Mouse (Mus musculus): ENCODE data around the gene Taar1. TPM values are rescaled to one million over a fixed set of nuclear protein-coding genes. Genes with fewer than 3 reads are reported as not detected.

The Taar1 gene
- not detected in 2 replicates for polyA plus RNA-seq (2012; rRNA removed)

DNA sequence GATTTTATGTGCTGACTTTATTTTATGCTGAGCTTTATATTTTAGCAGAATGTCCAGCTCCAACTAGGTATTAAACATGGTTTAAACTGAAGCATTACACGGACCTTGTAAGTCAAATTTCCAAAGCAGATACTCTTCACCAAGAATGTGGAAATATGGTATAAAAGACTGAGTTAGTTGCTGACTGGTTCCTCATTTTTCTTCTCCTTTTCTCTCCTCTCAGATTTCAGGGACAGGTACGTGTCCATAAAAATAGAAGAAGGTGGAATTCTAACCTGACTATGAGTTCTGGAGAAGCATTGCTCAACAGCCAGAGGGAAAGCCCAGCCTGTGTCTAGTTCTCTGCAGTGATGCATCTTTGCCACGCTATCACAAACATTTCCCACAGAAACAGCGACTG, at the start of gene Taar1:
TSS of gene Taar1 (plus strand) at position 301 of the 400 bp plus-strand sequence.
- Histone ChIP-seq H3K4me1 (ENCODE audit: control insufficient read depth, insufficient read depth, low read length) (no peaks in the 10 kb centered on the region), H3K4me3 (replicated peaks; ENCODE audit: extremely low read depth, low read depth, low read length) (no peak within 1 kb of the TSS)
- no peak for TF ChIP-seq POLR2A (IDR thresholded peaks at IDR 0.05; ENCODE audit: borderline replicate concordance, extremely low read depth, low read depth, low read length)
- no peak for TF ChIP-seq CTCF (IDR thresholded peaks at IDR 0.05; ENCODE audit: insufficient read depth, low read length)
- WGBS, result 82% methylated on average over 4 of the region's 4 CpGs
- DNase-seq, result no peak

DNA sequence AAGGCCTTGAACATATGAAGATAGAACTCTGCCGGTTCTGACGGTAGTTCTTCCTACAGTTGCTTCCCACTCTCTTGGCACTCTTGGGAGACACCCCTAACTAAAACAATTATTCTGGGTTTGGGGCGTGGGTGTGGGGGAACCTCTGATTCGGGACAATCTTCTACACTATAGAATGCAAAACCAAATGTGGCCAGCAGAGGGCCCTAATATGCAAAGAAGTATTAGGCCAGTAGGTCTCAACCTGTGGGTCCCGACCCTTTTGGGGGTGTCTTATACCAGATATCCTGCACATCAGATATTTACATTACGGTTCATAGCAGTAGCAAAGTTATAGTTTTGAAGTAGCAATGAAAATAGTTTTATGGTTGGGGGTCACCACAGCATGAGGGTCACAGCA, 39.5 kb upstream of the Taar1 start:
- TF ChIP-seq POLR2A (IDR thresholded peaks at IDR 0.05; ENCODE audit: borderline replicate concordance, extremely low read depth, low read depth, low read length) (no peak), CTCF (IDR thresholded peaks at IDR 0.05; ENCODE audit: insufficient read depth, low read length) (no peak)
- WGBS, result 81% methylated on average over 6 of the region's 6 CpGs
- H3K4me3 ChIP-seq (replicated peaks; ENCODE audit: extremely low read depth, low read depth, low read length), result no peak overlapping the region
- DNase-seq, result peak; percentile 21
- H3K4me1 ChIP-seq (ENCODE audit: control insufficient read depth, insufficient read depth, low read length), result no peaks in the 10 kb centered on the region

DNA sequence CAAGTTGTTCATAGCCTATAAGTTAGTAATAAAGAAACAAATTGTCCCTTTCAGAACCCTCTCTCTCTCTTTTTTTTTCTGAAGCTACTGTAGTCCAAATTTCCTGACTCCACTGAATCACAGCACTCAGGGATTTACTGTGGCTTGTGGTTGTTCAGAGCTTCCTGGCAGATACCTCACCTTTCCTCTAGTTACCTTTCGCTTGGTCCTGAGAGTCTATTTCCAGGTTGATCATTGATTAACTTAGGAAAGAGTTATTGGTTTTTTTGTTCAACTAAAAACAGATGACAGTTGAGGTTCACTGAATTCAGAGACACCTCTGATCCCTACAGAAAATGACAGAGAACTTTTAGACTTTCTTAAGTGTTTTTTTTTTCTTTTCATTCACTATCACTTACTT, 35.2 kb upstream of the Taar1 start:
- TF ChIP-seq CTCF (IDR thresholded peaks at IDR 0.05; ENCODE audit: insufficient read depth, low read length) (no peak), POLR2A (IDR thresholded peaks at IDR 0.05; ENCODE audit: borderline replicate concordance, extremely low read depth, low read depth, low read length) (no peak)

DNA sequence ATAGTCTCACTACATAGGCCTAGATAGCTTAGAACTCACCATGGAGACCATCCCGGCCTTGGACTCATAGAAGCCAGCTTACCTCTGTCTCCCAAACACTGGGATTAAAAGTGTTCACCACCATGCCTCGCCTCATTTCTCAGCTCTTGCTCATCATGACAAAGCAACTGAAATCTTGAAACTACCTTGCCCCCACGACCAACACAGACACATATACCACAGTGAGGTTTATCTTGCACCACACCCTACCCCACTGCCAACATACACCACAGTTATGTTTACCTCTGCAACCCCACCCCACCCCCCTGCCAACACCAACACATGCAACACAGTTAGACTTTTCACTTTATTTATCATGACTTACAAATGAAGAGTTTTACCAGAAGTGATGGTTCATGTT, 34.1 kb upstream of the Taar1 start:
- WGBS, result 71% methylated on average over 3 of the region's 3 CpGs
- no peak for DNase-seq
- H3K4me3 ChIP-seq (replicated peaks; ENCODE audit: extremely low read depth, low read depth, low read length), result no peak overlapping the region
- no peaks in the 10 kb centered on the region for H3K4me1 ChIP-seq (ENCODE audit: control insufficient read depth, insufficient read depth, low read length)
- TF ChIP-seq POLR2A (IDR thresholded peaks at IDR 0.05; ENCODE audit: borderline replicate concordance, extremely low read depth, low read depth, low read length) (no peak), CTCF (IDR thresholded peaks at IDR 0.05; ENCODE audit: insufficient read depth, low read length) (no peak)

More for the DNA sequence above, 35.2 kb upstream of the Taar1 start:
- H3K4me3 ChIP-seq (replicated peaks; ENCODE audit: extremely low read depth, low read depth, low read length), result no peak overlapping the region
- WGBS, result 93% methylated on average over 1 of the region's 1 CpGs
- DNase-seq, result no peak
- no peaks in the 10 kb centered on the region for H3K4me1 ChIP-seq (ENCODE audit: control insufficient read depth, insufficient read depth, low read length)

DNA sequence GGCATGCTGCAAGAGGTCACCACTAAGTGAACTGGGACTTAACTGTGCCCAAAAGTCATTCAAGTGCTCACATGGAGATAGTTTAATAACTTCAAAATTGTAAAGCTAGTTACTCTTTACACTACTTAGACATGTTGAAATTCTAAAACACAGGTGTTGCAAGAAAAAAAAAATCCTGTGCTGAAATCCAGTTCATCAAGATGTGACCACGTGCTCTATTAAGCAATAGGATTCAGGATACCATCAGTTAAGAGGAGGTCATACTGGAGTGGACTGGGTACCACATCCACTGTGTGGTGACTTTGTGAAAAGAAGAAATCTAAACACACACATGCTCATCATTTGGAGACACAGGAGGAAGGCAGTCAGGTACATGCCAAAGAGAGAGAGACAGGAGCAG, 27.2 kb upstream of the Taar1 start:
- H3K4me1 ChIP-seq (ENCODE audit: control insufficient read depth, insufficient read depth, low read length), result no peaks in the 10 kb centered on the region
- 74% methylated on average over 1 of the region's 1 CpGs for WGBS
- H3K4me3 ChIP-seq (replicated peaks; ENCODE audit: extremely low read depth, low read depth, low read length), result no peak overlapping the region
- DNase-seq, result no peak
- no peak for TF ChIP-seq POLR2A (IDR thresholded peaks at IDR 0.05; ENCODE audit: borderline replicate concordance, extremely low read depth, low read depth, low read length)
- TF ChIP-seq CTCF (IDR thresholded peaks at IDR 0.05; ENCODE audit: insufficient read depth, low read length), result no peak

DNA sequence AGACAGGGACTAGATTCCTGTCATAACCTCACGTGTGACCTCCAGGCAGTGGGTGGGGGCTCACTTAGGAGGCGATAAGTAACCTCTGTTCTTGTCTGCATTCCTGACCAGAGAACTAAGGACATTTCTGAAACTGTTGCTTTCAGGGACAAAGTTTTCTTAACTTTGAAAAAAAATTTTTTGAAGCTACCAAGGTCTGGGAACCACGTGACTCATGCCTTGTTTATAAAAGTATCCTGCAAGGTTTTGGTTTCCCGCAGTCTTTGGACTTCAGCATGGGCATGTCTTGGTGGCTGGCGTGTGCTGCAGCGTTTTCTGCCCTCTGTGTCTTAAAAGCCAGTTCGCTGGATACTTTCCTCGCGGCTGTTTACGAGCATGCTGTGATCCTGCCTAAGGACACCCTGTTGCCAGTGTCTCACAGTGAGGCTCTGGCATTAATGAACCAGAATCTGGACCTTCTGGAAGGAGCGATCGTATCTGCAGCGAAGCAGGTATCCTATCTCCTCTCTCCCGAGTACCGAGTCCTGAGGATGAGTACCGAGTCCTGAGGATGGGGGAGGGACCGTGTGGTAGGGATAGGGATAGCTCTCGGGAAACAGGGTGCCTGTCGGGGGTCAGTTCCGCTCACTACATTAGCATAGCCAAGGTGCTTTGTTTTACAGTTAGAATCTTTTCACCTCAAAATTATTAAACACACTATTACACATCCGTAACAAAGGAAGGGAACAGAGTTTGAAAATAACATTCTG, 25.4 kb upstream of the Taar1 start, which contains the start of gene Vnn1:
TSS of gene Vnn1 (plus strand) at position 88 of the 749 bp plus-strand sequence.
- Histone ChIP-seq H3K4me1 (ENCODE audit: control insufficient read depth, insufficient read depth, low read length) (no peaks in the 10 kb centered on the region), H3K4me3 (replicated peaks; ENCODE audit: extremely low read depth, low read depth, low read length) (peak within 1 kb of the TSS; percentile 52)
- TF ChIP-seq CTCF (IDR thresholded peaks at IDR 0.05; ENCODE audit: insufficient read depth, low read length), result no peak
- TF ChIP-seq POLR2A (IDR thresholded peaks at IDR 0.05; ENCODE audit: borderline replicate concordance, extremely low read depth, low read depth, low read length), result no peak
- DNase-seq, result peak; percentile 20
- WGBS, result 22% methylated on average over 21 of the region's 21 CpGs

DNA sequence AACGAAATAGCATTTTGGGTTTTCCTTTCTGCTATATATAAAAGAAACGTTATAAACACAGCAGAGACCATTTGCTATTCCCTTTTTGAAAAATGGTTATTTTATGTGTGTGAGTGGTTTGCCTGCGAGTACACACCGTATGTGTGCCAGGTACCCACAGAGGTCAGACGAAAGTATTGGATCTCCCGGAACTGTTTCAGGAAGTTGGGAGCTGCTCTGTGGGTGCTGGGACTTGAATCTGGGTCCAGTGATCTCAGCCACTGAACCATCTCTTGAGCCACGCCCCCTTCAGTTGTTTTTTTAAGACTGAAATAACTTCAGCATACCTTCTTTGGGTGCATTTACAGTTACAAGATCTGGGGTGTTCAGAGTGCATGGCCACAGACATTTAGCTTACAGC, 24.8 kb upstream of the Taar1 start:
- 52% methylated on average over 7 of the region's 7 CpGs for WGBS
- Histone ChIP-seq H3K4me1 (ENCODE audit: control insufficient read depth, insufficient read depth, low read length) (no peaks in the 10 kb centered on the region), H3K4me3 (replicated peaks; ENCODE audit: extremely low read depth, low read depth, low read length) (no peak overlapping the region)
- DNase-seq, result no peak
- TF ChIP-seq POLR2A (IDR thresholded peaks at IDR 0.05; ENCODE audit: borderline replicate concordance, extremely low read depth, low read depth, low read length) (no peak), CTCF (IDR thresholded peaks at IDR 0.05; ENCODE audit: insufficient read depth, low read length) (no peak)

DNA sequence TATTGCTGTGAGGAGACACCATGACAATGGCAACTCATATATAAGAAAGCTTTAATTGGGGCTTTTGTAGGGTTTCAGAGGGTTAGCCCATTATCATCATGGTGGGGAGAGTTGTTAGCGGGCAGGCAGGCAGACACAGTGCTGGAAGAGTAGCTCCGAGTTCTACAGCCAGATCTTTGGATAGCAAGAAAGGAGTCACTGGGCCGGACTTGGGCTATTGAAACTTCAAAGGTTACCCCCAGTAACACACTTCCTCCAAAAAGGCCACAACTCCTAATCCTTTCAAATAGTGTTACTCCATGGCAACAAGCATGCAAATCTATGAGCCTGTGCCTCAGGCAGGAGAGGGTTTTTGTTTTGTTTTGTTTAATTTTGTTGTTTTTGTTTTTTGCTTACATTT, 19.0 kb upstream of the Taar1 start:
- WGBS, result 84% methylated on average over 3 of the region's 3 CpGs
- DNase-seq, result no peak
- no peaks in the 10 kb centered on the region for H3K4me1 ChIP-seq (ENCODE audit: control insufficient read depth, insufficient read depth, low read length)
- no peak overlapping the region for H3K4me3 ChIP-seq (replicated peaks; ENCODE audit: extremely low read depth, low read depth, low read length)
- no peak for TF ChIP-seq CTCF (IDR thresholded peaks at IDR 0.05; ENCODE audit: insufficient read depth, low read length)
- TF ChIP-seq POLR2A (IDR thresholded peaks at IDR 0.05; ENCODE audit: borderline replicate concordance, extremely low read depth, low read depth, low read length), result no peak

DNA sequence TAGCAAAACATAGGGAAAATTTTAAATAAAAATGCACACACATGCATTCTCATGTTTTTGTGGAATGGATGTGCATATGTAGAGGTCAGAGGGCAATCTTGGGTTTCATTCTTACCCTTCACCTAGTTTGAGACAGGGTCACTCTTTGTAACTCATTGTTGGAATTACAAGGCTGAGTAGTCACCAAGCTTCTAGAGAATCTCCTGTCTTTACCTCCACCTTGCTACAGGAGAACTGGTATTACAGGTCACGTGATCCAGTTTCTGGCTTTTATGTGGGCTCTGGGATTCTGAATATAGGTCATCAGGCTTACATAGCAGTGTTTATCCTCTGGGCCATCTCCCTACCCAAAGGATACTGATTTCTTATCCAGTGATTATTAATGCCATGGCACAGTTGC, 14.5 kb upstream of the Taar1 start:
- H3K4me3 ChIP-seq (replicated peaks; ENCODE audit: extremely low read depth, low read depth, low read length), result no peak overlapping the region
- TF ChIP-seq POLR2A (IDR thresholded peaks at IDR 0.05; ENCODE audit: borderline replicate concordance, extremely low read depth, low read depth, low read length), result no peak
- TF ChIP-seq CTCF (IDR thresholded peaks at IDR 0.05; ENCODE audit: insufficient read depth, low read length), result no peak
- H3K4me1 ChIP-seq (ENCODE audit: control insufficient read depth, insufficient read depth, low read length), result no peaks in the 10 kb centered on the region
- 85% methylated on average over 1 of the region's 1 CpGs for WGBS
- DNase-seq, result no peak

DNA sequence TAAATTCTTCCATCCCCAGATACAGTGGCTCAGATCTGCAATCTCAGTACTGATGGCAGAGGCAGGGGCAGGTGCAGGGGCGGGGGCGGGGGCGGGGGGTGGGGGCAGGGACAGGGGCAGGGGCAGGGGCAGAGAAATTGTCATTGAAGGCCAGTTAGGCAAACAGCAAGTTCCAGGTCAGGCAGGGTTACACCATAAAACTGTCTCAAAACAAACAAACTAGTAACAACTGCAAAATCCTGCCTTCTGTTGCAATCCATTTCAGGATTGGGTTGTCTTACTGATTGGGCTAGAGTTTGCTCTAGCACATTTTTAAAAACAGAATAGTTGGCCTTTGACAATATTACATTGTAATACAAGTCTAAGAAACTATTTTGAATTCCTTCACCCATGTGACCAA, 2.3 kb downstream of the Taar1 start:
- Histone ChIP-seq H3K4me1 (ENCODE audit: control insufficient read depth, insufficient read depth, low read length) (no peaks in the 10 kb centered on the region), H3K4me3 (replicated peaks; ENCODE audit: extremely low read depth, low read depth, low read length) (no peak overlapping the region)
- 72% methylated on average over 3 of the region's 3 CpGs for WGBS
- DNase-seq, result no peak
- TF ChIP-seq CTCF (IDR thresholded peaks at IDR 0.05; ENCODE audit: insufficient read depth, low read length) (no peak), POLR2A (IDR thresholded peaks at IDR 0.05; ENCODE audit: borderline replicate concordance, extremely low read depth, low read depth, low read length) (no peak)

Data from lung, adult 2 months (tissue).